Mouse (Mus musculus) ES-E14 (cell line): ENCODE measurements around the gene Cnpy4.

ENCODE experiments used
- CHD2 ChIP-seq: IDR thresholded peaks from 2 replicates; pipeline ENCODE4 v1.6.1; 2014; ENCODE audit warnings: mild to moderate bottlenecking, low read depth, low read length, inconsistent platforms
- HCFC1 ChIP-seq: IDR thresholded peaks from 2 replicates; pipeline ENCODE4 v1.6.1; 2012; ENCODE audit warnings: low read length, inconsistent platforms, borderline replicate concordance; ENCODE audit not compliant: insufficient read depth
- MAFK ChIP-seq: IDR thresholded peaks from 2 replicates; pipeline ENCODE4 v1.6.1; 2014; ENCODE audit warnings: mild to moderate bottlenecking, low read depth, low read length, inconsistent platforms; ENCODE audit not compliant: insufficient read depth

GRCm38 (mm10) chr5:138227367-138227766 lies 40.1 kb downstream of the Cnpy4 start:
- TF ChIP-seq MAFK, result no peak
- no peak for TF ChIP-seq CHD2
- no peak for TF ChIP-seq HCFC1
